Comparison of ENCODE assay signal across 25 mouse cellular contexts in genomic region chr9:92511696-92512095, GRCm38 (mm10). TPM values are rescaled to one million over a fixed set of nuclear protein-coding genes. Genes with fewer than 3 reads are reported as not detected.
A peak's percentile ranks its signal among the peaks of the same experiment; 100 is the strongest.
DNase-seq lines count a peak whose midpoint lies in the region; ATAC-seq lines count a peak whose summit lies in the region.
"Had no signal": no experiment of that assay in that cellular context is flagged by ENCODE, and none has a peak within 500 bp of the region (broad histone marks: within the 10 kb centered on the region; RNA-seq: fewer than 3 reads in every experiment).

No protein-coding gene starts in this region.

- H3K9ac ChIP-seq in forebrain, embryonic 13.5 days: no peak overlapping the region
- no peak overlapping the region for H3K9ac ChIP-seq in midbrain, embryonic 16.5 days (ENCODE audit: low read depth, low read length)
- H3K9ac ChIP-seq: embryonic facial prominence, embryonic 13.5 days; embryonic facial prominence, embryonic 15.5 days; forebrain, embryonic 12.5 days; forebrain, embryonic 15.5 days; forebrain, postnatal 0 days had no signal

- no peak overlapping the region for H3K4me3 ChIP-seq in forebrain, embryonic 13.5 days
- no peak overlapping the region for H3K4me3 ChIP-seq in midbrain, embryonic 16.5 days (ENCODE audit: low read depth, low read length)
- H3K4me3 ChIP-seq: embryonic facial prominence, embryonic 13.5 days; embryonic facial prominence, embryonic 15.5 days; erythroblast, embryonic 14.5 days; forebrain, embryonic 10.5 days; forebrain, embryonic 12.5 days; forebrain, embryonic 15.5 days had no signal

- peak; percentile 53 for DNase-seq in 3T3-L1 (ENCODE audit: low read depth, low spot score)
- DNase-seq in 416B (ENCODE audit: low read depth): peak; percentile 87
- peak; percentile 31 for DNase-seq in Muller cell, postnatal 12 days (ENCODE audit: inconsistent ontology term)
- DNase-seq in kidney, adult 18-20 months: no peak
- DNase-seq: adrenal gland, postnatal 10 days; adrenal gland, postnatal 25 days; cerebellum, adult 11 months; cerebellum, adult 18-20 months; cerebellum, adult 8-10 months; cerebellum, adult 9-11 months; cerebellum, postnatal 14 days; cerebellum, postnatal 36 days; embryo, embryonic 11 days; forebrain, postnatal 0 days had no signal

- ATAC-seq in forebrain, embryonic 13.5 days: no peak
- no peak for ATAC-seq in midbrain, embryonic 16.5 days
- ATAC-seq: CD4-positive, CD25-positive, alpha-beta regulatory T cell, adult 4 months; forebrain, embryonic 15.5 days; forebrain, postnatal 0 days had no signal

- H3K27me3 ChIP-seq in forebrain, embryonic 13.5 days: no peaks in the 10 kb centered on the region
- no peaks in the 10 kb centered on the region for H3K27me3 ChIP-seq in midbrain, embryonic 16.5 days (ENCODE audit: control insufficient read depth, insufficient read depth, low read depth, low read length)
- H3K27me3 ChIP-seq: CH12.LX; embryonic facial prominence, embryonic 13.5 days; embryonic facial prominence, embryonic 15.5 days; forebrain, embryonic 12.5 days; forebrain, embryonic 15.5 days had no signal

- H3K4me1 ChIP-seq in forebrain, embryonic 13.5 days: no peaks in the 10 kb centered on the region
- H3K4me1 ChIP-seq in midbrain, embryonic 16.5 days (ENCODE audit: control insufficient read depth, insufficient read depth, low read length): no peaks in the 10 kb centered on the region
- H3K4me1 ChIP-seq: embryonic facial prominence, embryonic 15.5 days; forebrain, embryonic 10.5 days; forebrain, embryonic 12.5 days; forebrain, embryonic 15.5 days had no signal

- no peaks in the 10 kb centered on the region for H3K9me3 ChIP-seq in forebrain, embryonic 13.5 days (replicated peaks)
- no peaks in the 10 kb centered on the region for H3K9me3 ChIP-seq in midbrain, embryonic 16.5 days (replicated peaks; ENCODE audit: control insufficient read depth, low read length, poor library complexity, severe bottlenecking)
- H3K9me3 ChIP-seq: embryonic facial prominence, embryonic 13.5 days; embryonic facial prominence, embryonic 15.5 days; forebrain, embryonic 10.5 days; forebrain, embryonic 12.5 days; forebrain, embryonic 15.5 days; G1E had no signal

- H3K27ac ChIP-seq in forebrain, embryonic 13.5 days: no peak overlapping the region
- H3K27ac ChIP-seq in midbrain, embryonic 16.5 days (ENCODE audit: low read length): no peak overlapping the region
- H3K27ac ChIP-seq: embryonic facial prominence, embryonic 13.5 days; embryonic facial prominence, embryonic 15.5 days; forebrain, embryonic 10.5 days; forebrain, embryonic 12.5 days; forebrain, embryonic 15.5 days had no signal

- no peaks in the 10 kb centered on the region for H3K36me3 ChIP-seq in forebrain, embryonic 13.5 days (ENCODE audit: poor library complexity, severe bottlenecking)
- no peaks in the 10 kb centered on the region for H3K36me3 ChIP-seq in midbrain, embryonic 16.5 days (ENCODE audit: control insufficient read depth, insufficient read depth, low read length)
- H3K36me3 ChIP-seq: embryonic facial prominence, embryonic 13.5 days; embryonic facial prominence, embryonic 15.5 days; forebrain, embryonic 10.5 days; forebrain, embryonic 12.5 days; forebrain, embryonic 15.5 days; G1E had no signal

- H3K4me2 ChIP-seq in forebrain, embryonic 13.5 days: no peak overlapping the region
- no peak overlapping the region for H3K4me2 ChIP-seq in midbrain, embryonic 16.5 days (ENCODE audit: low read length)
- H3K4me2 ChIP-seq: embryonic facial prominence, embryonic 13.5 days; embryonic facial prominence, embryonic 15.5 days; forebrain, embryonic 12.5 days; forebrain, embryonic 15.5 days had no signal

RNA-seq across cellular contexts. Expression of gene Plod2, which starts 30.3 kb away (rescaled TPM):
- 9.7 and 12.1 TPM in 2 replicates for polyA plus RNA-seq in forebrain, embryonic 13.5 days (2015; fragmentation: Nextera tagmentation; extraction: Ambion mirVana)
- 12.1 and 12.8 TPM in 2 replicates for polyA plus RNA-seq in midbrain, embryonic 16.5 days (2015; fragmentation: Nextera tagmentation; extraction: Ambion mirVana)
- polyA plus RNA-seq: erythroblast, embryonic 14.5 days had no signal

RNA-seq across cellular contexts. Expression of gene Plscr4, which starts 54.5 kb away (rescaled TPM):
- 1.2 and 1.3 TPM in 2 replicates for polyA plus RNA-seq in forebrain, embryonic 13.5 days (2015; fragmentation: Nextera tagmentation; extraction: Ambion mirVana)
- 1.5 and 1.6 TPM in 2 replicates for polyA plus RNA-seq in midbrain, embryonic 16.5 days (2015; fragmentation: Nextera tagmentation; extraction: Ambion mirVana)
- polyA plus RNA-seq: erythroblast, embryonic 14.5 days; G1E had no signal
